Mouse (Mus musculus): ENCODE data around the gene Smim14. TPM values are rescaled to one million over a fixed set of nuclear protein-coding genes. Genes with fewer than 3 reads are reported as not detected.

Smim14 gene
- 13.1 and 16.4 TPM in 2 replicates for polyA plus RNA-seq (2012)

GRCm38 (mm10) chr5:65536751-65537419 is at the start of gene Smim14, which contains the start of gene Ube2k:
Gene Smim14, minus strand, starts transcription at chr5:65537184.
Gene Ube2k, plus strand, starts transcription at chr5:65537233.
- TF ChIP-seq GATA1 (IDR thresholded peaks at IDR 0.05; ENCODE audit: low read length): no peak

- TF ChIP-seq GATA1 (IDR thresholded peaks at IDR 0.05; ENCODE audit: low read length): no peak
Measured at GRCm38 (mm10) chr5:65586291-65586690, 49.3 kb upstream of the Smim14 start.

- TF ChIP-seq GATA1 (IDR thresholded peaks at IDR 0.05; ENCODE audit: low read length): no peak
Measured at GRCm38 (mm10) chr5:65578545-65578944, 41.6 kb upstream of the Smim14 start.

- TF ChIP-seq GATA1 (IDR thresholded peaks at IDR 0.05; ENCODE audit: low read length): no peak
Measured at GRCm38 (mm10) chr5:65575896-65576295, 38.9 kb upstream of the Smim14 start.

GRCm38 (mm10) chr5:65574876-65575275 is 37.9 kb upstream of the Smim14 start:
- no peak for TF ChIP-seq GATA1 (IDR thresholded peaks at IDR 0.05; ENCODE audit: low read length)

GRCm38 (mm10) chr5:65565486-65565885 is 28.5 kb upstream of the Smim14 start:
- no peak for TF ChIP-seq GATA1 (IDR thresholded peaks at IDR 0.05; ENCODE audit: low read length)

- no peak for TF ChIP-seq GATA1 (IDR thresholded peaks at IDR 0.05; ENCODE audit: low read length)
Measured at GRCm38 (mm10) chr5:65561125-65561893, 24.3 kb upstream of the Smim14 start.

- no peak for TF ChIP-seq GATA1 (IDR thresholded peaks at IDR 0.05; ENCODE audit: low read length)
Measured at GRCm38 (mm10) chr5:65557109-65557508, 20.1 kb upstream of the Smim14 start.

GRCm38 (mm10) chr5:65549677-65550076 is 12.7 kb upstream of the Smim14 start:
- no peak for TF ChIP-seq GATA1 (IDR thresholded peaks at IDR 0.05; ENCODE audit: low read length)

GRCm38 (mm10) chr5:65544616-65545015 is 7.6 kb upstream of the Smim14 start:
- no peak for TF ChIP-seq GATA1 (IDR thresholded peaks at IDR 0.05; ENCODE audit: low read length)

GRCm38 (mm10) chr5:65543491-65543890 is 6.5 kb upstream of the Smim14 start:
- no peak for TF ChIP-seq GATA1 (IDR thresholded peaks at IDR 0.05; ENCODE audit: low read length)

GRCm38 (mm10) chr5:65541889-65542288 is 4.9 kb upstream of the Smim14 start:
- no peak for TF ChIP-seq GATA1 (IDR thresholded peaks at IDR 0.05; ENCODE audit: low read length)

- TF ChIP-seq GATA1 (IDR thresholded peaks at IDR 0.05; ENCODE audit: low read length): no peak
Measured at GRCm38 (mm10) chr5:65539786-65540185, 2.8 kb upstream of the Smim14 start.

- TF ChIP-seq GATA1 (IDR thresholded peaks at IDR 0.05; ENCODE audit: low read length): no peak
Measured at GRCm38 (mm10) chr5:65538829-65539228, 1.8 kb upstream of the Smim14 start.

- no peak for TF ChIP-seq GATA1 (IDR thresholded peaks at IDR 0.05; ENCODE audit: low read length)
Measured at GRCm38 (mm10) chr5:65538121-65538520, 1.1 kb upstream of the Smim14 start.

GRCm38 (mm10) chr5:65537420-65538071 is 562 bp upstream of the Smim14 start:
- no peak for TF ChIP-seq GATA1 (IDR thresholded peaks at IDR 0.05; ENCODE audit: low read length)
